Mouse (Mus musculus): Measurements from ENCODE around the gene Cip2a.

GRCm38 (mm10) chr16:48993559-48994342 lies at the start of gene Cip2a, which contains the start of gene Dzip3:
- TF ChIP-seq CTCF (IDR thresholded peaks at IDR 0.05; ENCODE audit: low read depth) (peak; percentile 6; the same call in 1 of the 2 replicates), EP300 (IDR thresholded peaks at IDR 0.05; ENCODE audit: low read depth) (peak; percentile 29; the same call in 1 of the 2 replicates)

All from liver, embryonic 14.5 days (tissue).